ENCODE assay signal across 34 mouse cellular contexts in the genomic region with DNA sequence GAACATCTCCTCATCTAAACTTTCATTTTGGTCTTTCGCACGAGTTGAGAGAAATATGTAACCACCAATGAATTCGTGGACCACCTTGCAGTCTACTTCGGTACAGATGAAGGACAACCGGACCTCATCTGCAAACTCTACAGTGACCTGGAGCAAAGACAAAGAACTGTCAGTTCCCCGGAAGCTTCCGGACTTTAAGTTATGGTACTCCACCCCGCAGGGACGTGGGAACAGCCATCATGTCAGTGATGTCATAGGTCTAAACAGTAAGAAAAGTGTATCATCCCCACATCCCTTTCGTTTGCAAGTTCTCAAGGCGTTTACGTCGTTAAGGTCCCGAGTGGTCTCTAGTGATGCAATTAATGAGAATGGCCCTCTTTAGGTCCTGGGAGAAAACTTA.
"Had no signal": no experiment of that assay in that cellular context is flagged by ENCODE, and none has a peak within 500 bp of the region (broad histone marks: within the 10 kb centered on the region; RNA-seq: fewer than 3 reads in every experiment).

No protein-coding gene starts in this region.

- H3K9ac ChIP-seq: heart, embryonic 12.5 days; heart, embryonic 13.5 days; heart, embryonic 15.5 days; hindbrain, embryonic 12.5 days; hindbrain, embryonic 13.5 days; hindbrain, embryonic 14.5 days; hindbrain, embryonic 15.5 days; intestine, embryonic 15.5 days; kidney, embryonic 15.5 days had no signal

- ATAC-seq: hindbrain, embryonic 16.5 days; hindbrain, postnatal 0 days; inflammation-experienced regulatory T-cells, adult 6 months; intestine, embryonic 15.5 days; intestine, embryonic 16.5 days; intestine, postnatal 0 days had no signal

- DNase-seq: heart, postnatal 10 days; heart, postnatal 14 days; heart, postnatal 36 days; heart, postnatal 4 days; kidney, adult 11 months; kidney, adult 18-20 months; kidney, adult 2 months; kidney, adult 8-10 months; kidney, adult 9 months; kidney, postnatal 10 days; kidney, postnatal 14 days; kidney, postnatal 25 days; kidney, postnatal 36 days; kidney, postnatal 4 days; layer of hippocampus, adult 9-11 months; layer of hippocampus, postnatal 36 days had no signal

- H3K4me3 ChIP-seq: heart, embryonic 12.5 days; heart, embryonic 13.5 days; heart, embryonic 15.5 days; hindbrain, embryonic 10.5 days; hindbrain, embryonic 12.5 days; hindbrain, embryonic 13.5 days; hindbrain, embryonic 15.5 days; intestine, embryonic 15.5 days; kidney, embryonic 15.5 days; layer of hippocampus, adult 2 months; left cerebral cortex, adult 2 months had no signal

- H3K27me3 ChIP-seq: heart, embryonic 12.5 days; heart, embryonic 13.5 days; heart, embryonic 15.5 days; hindbrain, embryonic 12.5 days; hindbrain, embryonic 13.5 days; hindbrain, embryonic 15.5 days; intestine, embryonic 15.5 days; kidney, embryonic 15.5 days had no signal

- H3K9me3 ChIP-seq: heart, embryonic 12.5 days; heart, embryonic 13.5 days; heart, embryonic 15.5 days; hindbrain, embryonic 10.5 days; hindbrain, embryonic 12.5 days; hindbrain, embryonic 13.5 days; hindbrain, embryonic 15.5 days; intestine, embryonic 15.5 days; kidney, embryonic 15.5 days had no signal

- H3K27ac ChIP-seq: heart, embryonic 13.5 days; heart, embryonic 15.5 days; hindbrain, embryonic 10.5 days; hindbrain, embryonic 12.5 days; hindbrain, embryonic 13.5 days; hindbrain, embryonic 14.5 days; hindbrain, embryonic 15.5 days; hindbrain, postnatal 0 days; intestine, embryonic 15.5 days; kidney, embryonic 15.5 days; kidney, postnatal 0 days; layer of hippocampus, adult 2 months; left cerebral cortex, adult 2 months had no signal

- H3K4me2 ChIP-seq: heart, embryonic 12.5 days; heart, embryonic 13.5 days; heart, embryonic 15.5 days; hindbrain, embryonic 12.5 days; hindbrain, embryonic 13.5 days; hindbrain, embryonic 14.5 days; hindbrain, embryonic 15.5 days; intestine, embryonic 15.5 days; kidney, embryonic 15.5 days had no signal
